Mouse (Mus musculus) subcutaneous adipose tissue, adult 2 months (tissue): ENCODE measurements around the gene Aff1. TPM values are rescaled to one million over a fixed set of nuclear protein-coding genes. Genes with fewer than 3 reads are reported as not detected.

Experiments used
- polyA plus RNA-seq: library from polyadenylated mRNA; depleted of rRNA; stranded (reverse); fragments of >200 nt; gene quantifications from 2 replicates; pipeline ENCODE4 v1.2.3, GENCODE M21; 2012; ENCODE audit warnings: low replicate concordance; rRNA removed

The Aff1 gene
- 11.5 and 13.8 TPM in 2 replicates for polyA plus RNA-seq

GRCm38 (mm10) chr5:103691624-103692530 lies at the start of gene Aff1:
TSS of gene Aff1 (plus strand) at chr5:103692374.

GRCm38 (mm10) chr5:103655346-103656118 lies 36.6 kb upstream of the Aff1 start, which contains the start of gene 1700016H13Rik:
TSS of gene 1700016H13Rik (minus strand) at chr5:103656010.

Other genes with a start within 250 kb of the Aff1 start
- gene Slc10a6, start 63.0 kb upstream of the Aff1 start, polyA plus RNA-seq = 3.3 and 16.4 TPM in 2 replicates
- 0.14 and 0.22 TPM in 2 replicates for gene 1700016H13Rik, start 36.4 kb upstream of the Aff1 start, polyA plus RNA-seq
- gene Klhl8, start 218.9 kb downstream of the Aff1 start, polyA plus RNA-seq = 12.9 and 14.3 TPM in 2 replicates